Mouse (Mus musculus): ENCODE data around the gene Dph6.

DNA sequence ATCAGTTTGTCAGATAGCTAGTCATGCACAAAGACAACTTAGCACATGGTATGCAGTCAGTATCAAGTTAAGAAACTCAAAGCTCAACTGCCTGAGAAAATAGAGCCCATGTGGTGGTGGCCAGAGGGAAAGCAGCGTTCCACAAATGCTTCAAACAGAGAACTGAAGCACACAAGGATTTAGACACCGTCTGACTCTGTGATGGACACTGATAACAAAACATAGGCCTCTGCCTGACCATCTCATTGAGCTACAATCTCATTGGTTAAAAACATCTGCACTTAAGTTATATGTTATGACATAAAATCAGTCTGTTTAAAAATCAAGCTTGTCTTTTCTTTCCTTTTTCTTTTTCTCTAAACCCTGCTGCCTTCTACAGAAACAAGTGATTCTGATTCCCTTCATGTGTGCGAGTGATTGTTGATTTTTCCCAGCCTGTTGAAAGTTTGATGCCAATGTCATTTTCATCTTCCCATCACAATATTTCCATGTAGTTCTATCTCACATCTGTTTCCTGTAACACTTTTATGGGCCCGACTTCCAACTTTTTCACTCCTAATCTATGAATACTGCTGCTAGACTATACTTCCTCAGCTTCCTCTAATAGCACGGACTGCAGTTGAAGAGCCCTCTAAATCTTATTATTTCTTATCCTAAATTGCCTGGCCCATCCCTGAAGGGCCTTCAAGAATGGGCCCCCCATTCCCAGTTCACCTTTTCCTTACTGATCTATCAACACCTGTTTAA lies 123.6 kb downstream of the Dph6 start:
- no peak for TF ChIP-seq CTCF (IDR thresholded peaks at IDR 0.05)
- TF ChIP-seq EP300 (IDR thresholded peaks at IDR 0.05), result no peak
